Mouse (Mus musculus) kidney, adult 2 months (tissue): ENCODE measurements at regions not wholly inside any gene's neighbourhood (a gene's known extent, or its start where the extent isn't known, plus 50 kb on each side); places are given as distances from the start of the nearest gene placed in this dataset.
A peak's percentile ranks its signal among the peaks of the same experiment; 100 is the strongest.

Source experiments
- DNase-seq: peaks from one replicate; pipeline ENCODE4 v3.0.0; 2021
- H3K27ac ChIP-seq: fragments of 200-500 bp; 2 replicates; pipeline ENCODE4 v1.5.1; 2012; ENCODE audit warnings: low read depth, low read length, control low read depth, inconsistent platforms; ENCODE audit not compliant: insufficient read depth
- H3K27me3 ChIP-seq: fragments of 200-500 bp; replicated peaks from 2 replicates; pipeline ENCODE4 v1.6.1; 2012; ENCODE audit warnings: mild to moderate bottlenecking, moderate library complexity, low read length, inconsistent platforms; ENCODE audit not compliant: control insufficient read depth, insufficient read depth
- H3K36me3 ChIP-seq: fragments of 200-500 bp; 2 replicates; pipeline ENCODE4 v1.6.1; 2012; ENCODE audit warnings: mild to moderate bottlenecking, moderate library complexity, low read length, inconsistent platforms; ENCODE audit not compliant: control insufficient read depth, insufficient read depth
- H3K4me1 ChIP-seq: fragments of 200-500 bp; 2 replicates; pipeline ENCODE4 v1.6.1; 2011; ENCODE audit warnings: low read length; ENCODE audit not compliant: control insufficient read depth, insufficient read depth
- H3K4me3 ChIP-seq: fragments of 200-500 bp; 2 replicates; pipeline ENCODE4 v1.5.1; 2011; ENCODE audit warnings: mild to moderate bottlenecking, low read depth, low read length, control low read depth; ENCODE audit not compliant: insufficient read depth
- CTCF ChIP-seq: fragments of 200-500 bp; conservative IDR thresholded peaks from 2 replicates; pipeline ENCODE4 v1.5.1; 2011; ENCODE audit warnings: low read depth, mild to moderate bottlenecking, control low read depth, low read length, moderate library complexity, mixed read lengths; ENCODE audit not compliant: insufficient read depth, insufficient read length
- POLR2A ChIP-seq: fragments of 200-500 bp; IDR thresholded peaks from one replicate; pipeline ENCODE4 v1.6.1; 2011; ENCODE audit warnings: low read depth, low read length, control low read depth
- WGBS: fragments of 180-500 bp; shearing (Covaris S2); methylation state at CpG from one replicate; pipeline ENCODE4 v1.1.7; 2018; 5-methylcytosine and 5-hydroxymethylcytosine counted together

DNA sequence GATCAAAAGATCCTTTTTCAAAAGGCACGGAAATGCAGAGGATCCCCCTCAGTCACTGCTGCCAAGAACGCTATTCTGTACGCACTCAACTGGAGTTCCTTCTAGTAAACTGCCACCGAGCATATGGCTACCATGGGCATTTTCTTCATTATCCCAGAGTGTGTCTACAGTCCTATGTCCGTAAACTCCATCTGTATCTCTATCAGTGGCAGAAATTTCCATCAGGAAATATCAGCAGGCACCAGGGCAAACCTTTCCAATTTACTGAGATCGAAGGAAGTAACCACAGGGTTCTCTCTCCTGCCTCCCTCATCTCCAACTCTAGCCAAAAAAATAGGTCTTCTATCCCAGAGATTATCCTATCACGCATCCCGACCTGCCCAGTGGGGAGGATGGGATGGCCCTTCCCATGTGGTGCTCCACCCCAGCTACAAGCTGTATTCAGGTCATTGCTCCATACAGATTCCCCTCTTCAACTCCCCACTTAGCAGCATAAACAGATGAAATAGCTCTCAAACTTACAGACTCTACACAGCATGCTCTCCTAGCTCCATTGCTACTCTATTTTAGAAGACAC is 310.5 kb downstream of the Gm45692 start:
- no peaks in the 10 kb centered on the region for H3K36me3 ChIP-seq
- DNase-seq = no peak
- 83% methylated on average over 8 of the region's 8 CpGs for WGBS
- H3K27me3 ChIP-seq = no peaks in the 10 kb centered on the region
- H3K27ac ChIP-seq = no peak overlapping the region
- no peak for TF ChIP-seq CTCF
- TF ChIP-seq POLR2A = no peak
- no peaks in the 10 kb centered on the region for H3K4me1 ChIP-seq
- H3K4me3 ChIP-seq = no peak overlapping the region

DNA sequence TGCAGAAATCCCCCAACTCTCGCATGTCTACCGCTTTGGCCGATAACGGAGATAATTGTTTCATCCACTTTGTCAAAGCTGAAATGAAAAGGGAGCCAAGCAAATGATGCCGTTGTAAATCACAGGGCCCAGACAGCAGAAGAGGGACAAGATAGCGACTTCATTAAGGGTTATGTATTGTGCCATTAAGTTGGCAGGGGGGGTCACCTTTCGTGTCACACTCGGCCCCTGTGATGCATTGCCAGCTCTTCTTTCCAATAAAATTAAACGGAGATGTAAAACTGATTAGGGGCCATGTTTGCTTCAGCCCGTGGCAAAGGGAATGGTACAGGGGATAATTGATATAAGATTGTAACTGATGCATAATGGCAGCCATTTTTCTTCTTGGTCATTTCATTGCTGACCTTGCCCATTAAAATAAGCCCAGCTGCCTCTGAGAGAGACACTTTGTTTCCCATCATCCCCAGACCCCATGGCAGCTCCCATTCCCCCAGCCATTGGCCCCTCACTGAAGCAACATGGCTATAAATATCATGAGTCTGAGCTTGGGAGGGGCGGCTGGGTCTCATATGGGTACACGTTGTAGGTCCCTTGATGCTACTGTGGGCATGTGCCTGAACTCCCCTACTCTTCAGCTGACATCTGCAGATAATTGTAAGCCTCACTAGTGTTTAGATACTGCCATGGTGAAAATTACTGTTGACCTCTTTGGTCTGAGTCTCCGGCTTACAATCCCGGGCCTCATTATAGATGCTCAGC is 313.0 kb downstream of the Gm45692 start:
- Histone ChIP-seq H3K4me3 (no peak overlapping the region), H3K27ac (no peak overlapping the region), H3K4me1 (no peaks in the 10 kb centered on the region), H3K36me3 (no peaks in the 10 kb centered on the region), H3K27me3 (no peaks in the 10 kb centered on the region)
- WGBS = 71% methylated on average over 14 of the region's 14 CpGs
- TF ChIP-seq POLR2A = no peak
- no peak for TF ChIP-seq CTCF
- DNase-seq = no peak

DNA sequence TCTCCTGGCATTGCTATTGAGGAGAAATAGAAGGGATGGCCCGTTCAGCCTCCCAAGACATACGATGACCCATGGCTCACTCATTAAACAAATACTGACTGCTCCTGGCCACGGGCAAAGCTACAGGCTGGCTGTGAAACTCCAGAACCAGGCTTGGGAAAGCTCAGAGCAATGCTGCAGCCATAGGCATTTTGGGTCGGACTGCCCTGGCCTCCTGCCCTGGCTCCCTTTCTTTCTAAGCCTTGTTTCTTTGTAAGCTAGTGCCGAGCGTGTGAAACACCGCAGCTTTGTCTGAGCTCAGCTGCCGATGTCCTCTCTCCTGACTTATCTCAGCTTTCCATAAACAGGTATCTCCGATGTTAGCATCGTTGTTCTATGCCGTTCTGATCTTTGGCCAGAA is 316.9 kb downstream of the Gm45692 start:
- TF ChIP-seq CTCF = no peak
- no peak for TF ChIP-seq POLR2A
- Histone ChIP-seq H3K4me3 (no peak overlapping the region), H3K4me1 (no peaks in the 10 kb centered on the region), H3K36me3 (no peaks in the 10 kb centered on the region), H3K27me3 (no peaks in the 10 kb centered on the region), H3K27ac (no peak overlapping the region)
- 85% methylated on average over 11 of the region's 11 CpGs for WGBS
- DNase-seq = no peak

DNA sequence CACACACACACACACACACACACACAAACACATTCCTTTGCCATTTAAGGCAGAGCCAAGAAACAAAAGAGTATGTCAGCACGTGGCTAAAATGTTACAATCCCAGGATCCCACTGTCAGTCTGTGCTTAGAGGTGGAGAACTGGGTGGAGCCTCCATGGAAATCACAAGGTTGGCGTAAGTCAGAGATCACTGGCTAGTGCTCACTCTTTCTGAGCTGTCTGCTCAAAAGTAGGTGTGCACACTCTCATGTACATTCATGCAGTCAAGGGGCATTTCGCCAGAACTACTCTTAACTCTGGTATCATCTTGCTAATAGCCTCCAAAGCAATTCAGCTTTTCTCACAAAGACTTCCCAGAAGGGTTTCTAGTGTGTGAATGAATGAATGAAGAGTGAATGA is 318.2 kb downstream of the Gm45692 start:
- no peak for TF ChIP-seq POLR2A
- no peak for TF ChIP-seq CTCF
- 72% methylated on average over 3 of the region's 3 CpGs for WGBS
- no peak overlapping the region for H3K4me3 ChIP-seq
- no peak overlapping the region for H3K27ac ChIP-seq
- no peaks in the 10 kb centered on the region for H3K27me3 ChIP-seq
- H3K4me1 ChIP-seq = no peaks in the 10 kb centered on the region
- H3K36me3 ChIP-seq = no peaks in the 10 kb centered on the region
- no peak for DNase-seq

DNA sequence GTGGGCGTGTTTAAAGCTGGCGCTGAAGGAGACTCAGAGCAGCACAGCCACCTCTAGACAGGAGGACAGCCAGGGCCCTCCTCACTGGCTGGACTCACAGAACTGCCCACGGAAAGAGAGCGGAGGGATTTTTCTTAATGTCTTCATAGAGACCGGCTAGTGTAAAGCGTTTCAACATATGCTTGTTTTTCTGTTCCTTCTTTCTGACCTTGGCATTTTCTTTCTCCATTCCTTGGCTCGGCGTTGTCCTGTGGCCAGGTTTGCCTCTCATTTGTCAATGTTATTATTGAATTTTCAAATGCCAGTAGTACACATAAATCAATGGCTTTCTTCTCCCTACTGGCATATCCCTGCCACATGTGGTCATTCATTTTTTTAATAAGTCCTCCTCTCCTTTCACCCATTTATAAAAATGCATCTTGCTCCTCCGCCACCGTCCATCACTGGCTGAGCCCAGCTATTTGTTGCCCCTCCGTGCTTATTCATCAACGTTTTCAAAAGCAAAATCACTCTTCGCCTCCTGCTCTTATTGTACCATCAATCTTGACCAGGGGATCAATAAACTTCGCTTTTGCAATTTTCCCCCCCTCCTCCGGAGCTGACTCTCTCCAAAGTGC is 319.0 kb downstream of the Gm45692 start:
- DNase-seq = no peak
- no peak for TF ChIP-seq CTCF
- TF ChIP-seq POLR2A = no peak
- Histone ChIP-seq H3K36me3 (no peaks in the 10 kb centered on the region), H3K4me1 (no peaks in the 10 kb centered on the region), H3K27ac (no peak overlapping the region), H3K27me3 (no peaks in the 10 kb centered on the region), H3K4me3 (no peak overlapping the region)
- WGBS = 41% methylated on average over 15 of the region's 15 CpGs

DNA sequence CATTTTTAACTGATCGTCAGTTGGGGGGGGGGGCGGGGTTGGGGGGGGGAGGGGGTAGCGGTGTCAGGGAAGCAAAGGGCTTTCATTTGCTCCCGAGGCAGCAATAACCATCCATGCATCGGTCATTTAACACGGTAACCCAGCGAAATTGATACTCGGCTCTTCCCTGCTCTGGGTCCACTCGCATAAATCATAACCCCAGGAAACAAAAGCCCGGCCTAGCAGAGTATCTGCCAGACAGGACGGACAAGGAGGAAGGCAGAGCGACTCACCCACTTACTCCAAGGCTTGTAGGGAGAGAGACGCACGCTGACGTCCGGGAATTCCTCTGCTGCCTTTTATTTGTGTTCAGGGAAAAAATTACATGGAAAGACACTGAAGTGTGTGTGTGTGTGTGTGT is 319.5 kb downstream of the Gm45692 start:
- DNase-seq = peak; percentile 35
- H3K27ac ChIP-seq = no peak overlapping the region
- H3K4me1 ChIP-seq = no peaks in the 10 kb centered on the region
- no peaks in the 10 kb centered on the region for H3K27me3 ChIP-seq
- TF ChIP-seq CTCF (no peak), POLR2A (no peak)
- 12% methylated on average over 16 of the region's 16 CpGs for WGBS
- H3K4me3 ChIP-seq = no peak overlapping the region
- H3K36me3 ChIP-seq = no peaks in the 10 kb centered on the region

DNA sequence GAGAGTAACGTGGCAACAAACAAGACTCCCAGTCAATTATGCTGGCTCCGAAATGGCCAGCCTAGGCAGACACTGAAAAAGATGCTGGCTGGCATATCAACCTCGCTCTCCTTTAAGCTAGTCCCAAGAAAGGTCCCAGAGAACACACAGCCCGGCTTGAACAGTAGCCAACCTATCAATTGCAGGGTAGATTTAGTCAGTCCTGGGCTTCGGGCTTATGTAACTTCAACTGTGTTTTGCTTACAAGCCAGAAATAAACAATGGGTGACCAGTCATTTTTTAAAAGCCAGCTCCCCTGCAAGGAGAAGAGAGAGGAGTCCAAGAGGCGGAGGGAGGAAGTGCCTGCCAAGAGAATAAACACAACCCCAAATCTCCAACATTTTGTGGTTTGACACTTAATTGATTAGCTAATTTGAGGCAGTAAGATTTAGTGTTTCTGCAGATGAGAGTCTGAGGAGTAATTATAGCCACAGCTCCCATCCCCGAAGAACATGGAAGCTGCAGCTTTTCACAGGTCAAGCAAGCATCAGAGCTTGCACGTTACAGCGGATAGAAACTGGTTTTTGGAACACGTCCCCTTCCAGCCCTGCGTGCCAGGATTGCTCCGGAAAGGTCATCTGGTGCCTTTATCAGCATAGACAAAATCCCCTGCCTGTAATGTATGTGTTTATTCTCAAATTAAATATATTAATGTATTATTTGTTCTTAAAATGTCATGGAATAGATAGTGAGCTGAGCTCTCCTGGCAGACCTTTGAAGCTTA is 322.1 kb downstream of the Gm45692 start:
- no peak overlapping the region for H3K27ac ChIP-seq
- no peaks in the 10 kb centered on the region for H3K4me1 ChIP-seq
- peak; percentile 17 for DNase-seq
- WGBS = 59% methylated on average over 12 of the region's 12 CpGs
- no peak overlapping the region for H3K4me3 ChIP-seq
- H3K27me3 ChIP-seq = no peaks in the 10 kb centered on the region
- H3K36me3 ChIP-seq = no peaks in the 10 kb centered on the region
- TF ChIP-seq POLR2A (no peak), CTCF (no peak)
